Mouse (Mus musculus) small intestine, adult 2 months (tissue): Measurements from ENCODE around the gene Klc1.

Source experiments
- CTCF ChIP-seq: fragments of 200-500 bp; IDR thresholded peaks from 2 replicates; pipeline ENCODE4 v1.5.1; 2012; ENCODE audit warnings: low read depth, mild to moderate bottlenecking, control low read depth, inconsistent platforms, low read length, moderate library complexity, mixed read lengths; ENCODE audit not compliant: insufficient replicate concordance, insufficient read length; ENCODE audit errors: extremely low read depth
- POLR2A ChIP-seq: fragments of 200-500 bp; IDR thresholded peaks from 2 replicates; pipeline ENCODE4 v1.6.1; 2012; ENCODE audit warnings: low read depth, mild to moderate bottlenecking, control low read depth, inconsistent platforms, low read length, moderate library complexity

- TF ChIP-seq CTCF = no peak
- TF ChIP-seq POLR2A = no peak
Measured at GRCm38 (mm10) chr12:111827556-111827955, 68.9 kb downstream of the Klc1 start.
